Mouse (Mus musculus) lung, adult 2 months (tissue): ENCODE data around the gene Nrxn3. TPM values are rescaled to one million over a fixed set of nuclear protein-coding genes. Genes with fewer than 3 reads are reported as not detected.

ENCODE experiments used
- DNase-seq: peaks from one replicate; pipeline ENCODE4 v3.0.0; 2022
- H3K4me1 ChIP-seq: fragments of 200-500 bp; 2 replicates; pipeline ENCODE4 v1.6.1; 2011; ENCODE audit warnings: low read length; ENCODE audit not compliant: control insufficient read depth, insufficient read depth
- H3K4me3 ChIP-seq: fragments of 200-500 bp; replicated peaks from 2 replicates; pipeline ENCODE3; 2011; ENCODE audit warnings: low read depth, mild to moderate bottlenecking, control low read depth, low read length; ENCODE audit errors: extremely low read depth
- CTCF ChIP-seq: fragments of 200-500 bp; IDR thresholded peaks from 2 replicates; pipeline ENCODE4 v1.5.1; 2011; ENCODE audit warnings: mild to moderate bottlenecking, low read length, control low read depth; ENCODE audit not compliant: insufficient read depth
- POLR2A ChIP-seq: fragments of 200-500 bp; IDR thresholded peaks from 2 replicates; pipeline ENCODE4 v1.6.1; 2011; ENCODE audit warnings: low read depth, mild to moderate bottlenecking, control low read depth, low read length, borderline replicate concordance; ENCODE audit errors: extremely low read depth
- WGBS: fragments of 180-500 bp; shearing (Covaris S2); methylation state at CpG from one replicate; pipeline ENCODE4 v1.1.7; 2018; 5-methylcytosine and 5-hydroxymethylcytosine counted together
- polyA plus RNA-seq: library from polyadenylated mRNA; depleted of rRNA; stranded (reverse); fragments of >200 nt; gene quantifications from 2 replicates; pipeline ENCODE4 v1.2.3, GENCODE M21; 2012

The Nrxn3 gene
- polyA plus RNA-seq, 1 experiment: 0.30 TPM

- 33% methylated on average over 8 of the region's 8 CpGs for WGBS
- TF ChIP-seq CTCF (no peak), POLR2A (no peak)
- no peak overlapping the region for H3K4me3 ChIP-seq
- no peaks in the 10 kb centered on the region for H3K4me1 ChIP-seq
- no peak for DNase-seq
Measured at GRCm38 (mm10) chr12:89719194-89720080, 996.8 kb downstream of the Nrxn3 start.

- no peaks in the 10 kb centered on the region for H3K4me1 ChIP-seq
- no peak overlapping the region for H3K4me3 ChIP-seq
- DNase-seq: no peak
- 39% methylated on average over 3 of the region's 3 CpGs for WGBS
- no peak for TF ChIP-seq POLR2A
- no peak for TF ChIP-seq CTCF
Measured at GRCm38 (mm10) chr12:89720945-89721344, 998.3 kb downstream of the Nrxn3 start.

GRCm38 (mm10) chr12:89722462-89722861 lies 999.8 kb downstream of the Nrxn3 start:
- DNase-seq: no peak
- 79% methylated on average over 14 of the region's 14 CpGs for WGBS
- no peaks in the 10 kb centered on the region for H3K4me1 ChIP-seq
- no peak for TF ChIP-seq POLR2A
- no peak for TF ChIP-seq CTCF
- no peak overlapping the region for H3K4me3 ChIP-seq

GRCm38 (mm10) chr12:89724048-89724447 lies 1001.4 kb downstream of the Nrxn3 start:
- TF ChIP-seq CTCF (no peak), POLR2A (no peak)
- no peak overlapping the region for H3K4me3 ChIP-seq
- 67% methylated on average over 3 of the region's 3 CpGs for WGBS
- no peaks in the 10 kb centered on the region for H3K4me1 ChIP-seq
- DNase-seq: no peak

- Histone ChIP-seq H3K4me3 (no peak overlapping the region), H3K4me1 (no peaks in the 10 kb centered on the region)
- TF ChIP-seq CTCF (no peak), POLR2A (no peak)
- no peak for DNase-seq
- 54% methylated on average over 1 of the region's 1 CpGs for WGBS
Measured at GRCm38 (mm10) chr12:89742326-89742725, 1019.6 kb downstream of the Nrxn3 start.

- no peak for TF ChIP-seq CTCF
- TF ChIP-seq POLR2A: no peak
- WGBS: 75% methylated on average over 2 of the region's 2 CpGs
- Histone ChIP-seq H3K4me3 (no peak overlapping the region), H3K4me1 (no peaks in the 10 kb centered on the region)
- no peak for DNase-seq
Measured at GRCm38 (mm10) chr12:89742796-89743195, 1020.1 kb downstream of the Nrxn3 start.

- TF ChIP-seq CTCF: no peak
- DNase-seq: no peak
- Histone ChIP-seq H3K4me3 (no peak overlapping the region), H3K4me1 (no peaks in the 10 kb centered on the region)
- 34% methylated on average over 10 of the region's 10 CpGs for WGBS
Measured at GRCm38 (mm10) chr12:89764191-89765082, 1041.8 kb downstream of the Nrxn3 start.

- 74% methylated on average over 2 of the region's 2 CpGs for WGBS
- H3K4me3 ChIP-seq: no peak overlapping the region
- TF ChIP-seq POLR2A (no peak), CTCF (no peak)
- no peak for DNase-seq
- H3K4me1 ChIP-seq: no peaks in the 10 kb centered on the region
Measured at GRCm38 (mm10) chr12:89765179-89765578, 1042.5 kb downstream of the Nrxn3 start.

- H3K4me1 ChIP-seq: no peaks in the 10 kb centered on the region
- H3K4me3 ChIP-seq: no peak overlapping the region
- DNase-seq: no peak
- TF ChIP-seq POLR2A (no peak), CTCF (no peak)
- WGBS: 61% methylated on average over 3 of the region's 3 CpGs
Measured at GRCm38 (mm10) chr12:89788794-89789193, 1066.1 kb downstream of the Nrxn3 start.

- Histone ChIP-seq H3K4me1 (no peaks in the 10 kb centered on the region), H3K4me3 (no peak overlapping the region)
- DNase-seq: no peak
- 95% methylated on average over 1 of the region's 1 CpGs for WGBS
- TF ChIP-seq POLR2A (no peak), CTCF (no peak)
Measured at GRCm38 (mm10) chr12:89789981-89790380, 1067.3 kb downstream of the Nrxn3 start.
